In the genomic region with DNA sequence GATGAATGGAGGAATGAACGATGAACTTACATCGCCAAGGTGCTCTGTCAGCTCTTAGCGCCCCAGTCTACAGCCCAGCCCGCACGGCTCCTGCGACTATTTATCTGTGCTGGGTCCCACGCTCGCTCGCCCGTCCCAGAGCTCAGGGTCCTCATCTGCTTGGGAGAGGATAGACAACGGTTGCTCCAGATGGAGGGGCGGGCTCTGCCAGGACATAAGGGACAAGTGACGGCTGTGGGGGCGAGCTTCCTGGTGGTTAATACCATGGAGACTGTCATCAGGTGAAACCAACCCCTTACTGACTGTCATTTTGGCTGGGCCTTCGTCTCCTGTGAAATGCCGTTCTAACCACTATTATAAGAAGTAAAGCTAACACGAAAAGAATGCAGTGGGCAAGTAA, we compare ENCODE assay signal across 19 mouse cellular contexts.
"Had no signal": no experiment of that assay in that cellular context is flagged by ENCODE, and none has a peak within 500 bp of the region (broad histone marks: within the 10 kb centered on the region; RNA-seq: fewer than 3 reads in every experiment).

No protein-coding gene starts in this region.

- H3K4me3 ChIP-seq: midbrain, embryonic 10.5 days; midbrain, embryonic 12.5 days; myocyte; neural tube, embryonic 12.5 days; neural tube, embryonic 15.5 days had no signal

- H3K9ac ChIP-seq: lung, embryonic 14.5 days; midbrain, embryonic 12.5 days; neural tube, embryonic 12.5 days; neural tube, embryonic 15.5 days had no signal

- DNase-seq: lung, adult 18-20 months; lung, embryonic 14.5 days; lung, postnatal 10 days; lung, postnatal 4 days; midbrain, embryonic 14.5 days; retina, postnatal 1 day; right cerebral cortex, adult 18-20 months; right cerebral cortex, postnatal 25 days; right cerebral cortex, postnatal 4 days; spleen, adult 18-20 months; thymus, adult 18-20 months; thymus, postnatal 14 days; thymus, postnatal 36 days had no signal

- H3K4me2 ChIP-seq: lung, embryonic 14.5 days; midbrain, embryonic 12.5 days; neural tube, embryonic 12.5 days; neural tube, embryonic 15.5 days had no signal

- H3K4me1 ChIP-seq: midbrain, embryonic 12.5 days had no signal

- ATAC-seq: midbrain, embryonic 16.5 days had no signal

- H3K9me3 ChIP-seq: midbrain, embryonic 10.5 days; midbrain, embryonic 12.5 days; neural tube, embryonic 12.5 days; neural tube, embryonic 15.5 days had no signal

- H3K27me3 ChIP-seq: midbrain, embryonic 12.5 days; neural tube, embryonic 12.5 days; neural tube, embryonic 15.5 days had no signal

- H3K27ac ChIP-seq: midbrain, embryonic 10.5 days; midbrain, embryonic 12.5 days; neural tube, embryonic 12.5 days; neural tube, embryonic 15.5 days had no signal
